Mouse (Mus musculus) megakaryocyte, embryonic 14.5 days (primary cell): Measurements from ENCODE around the gene Fgfr2.

ENCODE experiments used
- FLI1 ChIP-seq: IDR thresholded peaks from 2 replicates; pipeline ENCODE4 v1.6.1; 2012; ENCODE audit warnings: low read length, inconsistent platforms, mixed read lengths
- GATA1 ChIP-seq: IDR thresholded peaks from 3 replicates; pipeline ENCODE4 v1.6.1; 2012; ENCODE audit warnings: mixed read lengths, low read length, inconsistent platforms, borderline replicate concordance

- TF ChIP-seq GATA1 (no peak), FLI1 (no peak)
These were observed 270.8 kb downstream of the Fgfr2 start, which contains the start of gene Eef1akmt2 for GRCm38 (mm10) chr7:132852173-132852844.
